In genomic region chr10:20724451-20724850, GRCm38 (mm10) we compare ENCODE assay signal across 8 mouse cellular contexts. TPM values are rescaled to one million over a fixed set of nuclear protein-coding genes. Genes with fewer than 3 reads are reported as not detected.
A peak's percentile ranks its signal among the peaks of the same experiment; 100 is the strongest.
DNase-seq lines count a peak whose midpoint lies in the region; ATAC-seq and TF ChIP-seq lines count a peak whose summit lies in the region.

No protein-coding gene starts in this region.

- H3K4me1 ChIP-seq in lung, adult 2 months (ENCODE audit: control insufficient read depth, insufficient read depth, low read length): peaks cover 9% of the 10 kb centered on the region; the same call in 1 of the 2 replicates
- peaks cover 21% of the 10 kb centered on the region for H3K4me1 ChIP-seq in forebrain, embryonic 11.5 days (replicated peaks; ENCODE audit: control insufficient read depth, insufficient read depth, low read length)
- H3K4me1 ChIP-seq in kidney, postnatal 0 days (replicated peaks; ENCODE audit: insufficient read depth, low read length): no peaks in the 10 kb centered on the region
- H3K4me1 ChIP-seq in neural tube, embryonic 14.5 days (ENCODE audit: control insufficient read depth, insufficient read depth, low read length): no peaks in the 10 kb centered on the region

- TF ChIP-seq CTCF in lung, adult 2 months (IDR thresholded peaks at IDR 0.05; ENCODE audit: insufficient read depth, low read length): no peak
- no peak for TF ChIP-seq CTCF in kidney, postnatal 0 days (IDR thresholded peaks at IDR 0.05; ENCODE audit: low read depth)

- intact Hi-C loops in gastrocnemius, postnatal 36 days (cut with DNase I): loop anchor here (5.0 kb wide), 1 partner anchor 52 kb away; no protein-coding TSS in a partner anchor

- no peak overlapping the region for H3K27ac ChIP-seq in forebrain, embryonic 11.5 days (ENCODE audit: low read depth, low read length)
- peak overlapping the region; percentile 75 for H3K27ac ChIP-seq in kidney, postnatal 0 days
- 0 out of 2 replicates have a peak overlapping the region, but pooled peaks have one; percentile 28 for H3K27ac ChIP-seq in neural tube, embryonic 14.5 days (ENCODE audit: low read depth, low read length)

- H3K4me2 ChIP-seq in forebrain, embryonic 11.5 days (ENCODE audit: low read depth, low read length, severe bottlenecking): peak overlapping the region; percentile 46; the same call in 1 of the 2 replicates
- peak overlapping the region; percentile 71 for H3K4me2 ChIP-seq in kidney, postnatal 0 days (ENCODE audit: low read length)
- peak overlapping the region; percentile 52 for H3K4me2 ChIP-seq in neural tube, embryonic 14.5 days (ENCODE audit: low read depth, low read length)

- H3K4me3 ChIP-seq in lung, adult 2 months (replicated peaks; ENCODE audit: extremely low read depth, low read depth, low read length): peak overlapping the region; percentile 54
- H3K4me3 ChIP-seq in forebrain, embryonic 11.5 days (ENCODE audit: low read depth, low read length): peak overlapping the region; percentile 14; the same call in 1 of the 2 replicates
- peak overlapping the region; percentile 40 for H3K4me3 ChIP-seq in kidney, postnatal 0 days (replicated peaks; ENCODE audit: low read depth, low read length)
- peak overlapping the region; percentile 21 for H3K4me3 ChIP-seq in neural tube, embryonic 14.5 days (ENCODE audit: low read depth, low read length)

- no peaks in the 10 kb centered on the region; the same call in 1 of the 2 replicates for H3K27me3 ChIP-seq in forebrain, embryonic 11.5 days (ENCODE audit: control insufficient read depth, insufficient read depth, low read length)
- H3K27me3 ChIP-seq in kidney, postnatal 0 days (ENCODE audit: insufficient read depth, low read length): no peaks in the 10 kb centered on the region
- H3K27me3 ChIP-seq in neural tube, embryonic 14.5 days (ENCODE audit: control insufficient read depth, insufficient read depth, low read length): no peaks in the 10 kb centered on the region

- no peaks in the 10 kb centered on the region for H3K36me3 ChIP-seq in forebrain, embryonic 11.5 days (ENCODE audit: control insufficient read depth, insufficient read depth, low read length)
- H3K36me3 ChIP-seq in kidney, postnatal 0 days (ENCODE audit: insufficient read depth, low read length): no peaks in the 10 kb centered on the region
- H3K36me3 ChIP-seq in neural tube, embryonic 14.5 days (ENCODE audit: control insufficient read depth, insufficient read depth, low read length): no peaks in the 10 kb centered on the region

- WGBS in lung, adult 2 months: 6% methylated on average over 10 of the region's 10 CpGs
- WGBS in forebrain, embryonic 11.5 days: 42% methylated on average over 10 of the region's 10 CpGs
- 10% methylated on average over 10 of the region's 10 CpGs for WGBS in kidney, postnatal 0 days
- 33% methylated on average over 10 of the region's 10 CpGs for WGBS in neural tube, embryonic 14.5 days

- no peak for DNase-seq in lung, adult 2 months
- no peak for DNase-seq in lung, postnatal 10 days
- no peak for DNase-seq in forebrain, embryonic 11.5 days (ENCODE audit: low spot score)
- peak; percentile 33 for DNase-seq in kidney, postnatal 0 days (ENCODE audit: low spot score)
- DNase-seq in spleen, adult 12 weeks (ENCODE audit: low spot score): no peak
- no peak for DNase-seq in gastrocnemius, postnatal 36 days

- TF ChIP-seq POLR2A in lung, adult 2 months (IDR thresholded peaks at IDR 0.05; ENCODE audit: borderline replicate concordance, extremely low read depth, low read depth, low read length): no peak

- H3K9me3 ChIP-seq in forebrain, embryonic 11.5 days (ENCODE audit: control insufficient read depth, low read length): no peaks in the 10 kb centered on the region
- no peaks in the 10 kb centered on the region for H3K9me3 ChIP-seq in kidney, postnatal 0 days (replicated peaks; ENCODE audit: low read length)
- no peaks in the 10 kb centered on the region for H3K9me3 ChIP-seq in neural tube, embryonic 14.5 days (ENCODE audit: control insufficient read depth, low read length)

- ATAC-seq in forebrain, embryonic 11.5 days (replicated peaks; ENCODE audit: low FRiP score): no peak
- ATAC-seq in kidney, postnatal 0 days (replicated peaks; ENCODE audit: low FRiP score, low read depth): no peak
- ATAC-seq in neural tube, embryonic 14.5 days (ENCODE audit: low read depth): no peak
- ATAC-seq in frontal cortex, adult (ENCODE audit: low TSS enrichment): no peak

- peak overlapping the region; percentile 39 for H3K9ac ChIP-seq in forebrain, embryonic 11.5 days (ENCODE audit: low read length)
- H3K9ac ChIP-seq in kidney, postnatal 0 days (ENCODE audit: low read depth, low read length): peak overlapping the region; percentile 46; the same call in 1 of the 2 replicates
- H3K9ac ChIP-seq in neural tube, embryonic 14.5 days (replicated peaks; ENCODE audit: low read depth, low read length): peak overlapping the region; percentile 25; the same call in 1 of the 2 replicates

RNA-seq across cellular contexts. Expression of gene Pde7b, which starts 0.4 kb away (rescaled TPM):
- 17.7 and 18.7 TPM in 2 replicates for polyA plus RNA-seq in lung, adult 2 months (2012; rRNA removed)
- polyA plus RNA-seq in forebrain, embryonic 11.5 days (2014; fragmentation: Nextera tagmentation; extraction: Ambion mirVana): 1.6 and 1.7 TPM in 2 replicates
- polyA plus RNA-seq in kidney, postnatal 0 days (2015; fragmentation: Nextera tagmentation; extraction: Ambion mirVana): 2.1 and 2.5 TPM in 2 replicates
- polyA plus RNA-seq in neural tube, embryonic 14.5 days (2014; fragmentation: Nextera tagmentation; extraction: Ambion mirVana): 2.7 and 3.2 TPM in 2 replicates
- 10 to 100 TPM; 32.3 to 39.7 TPM for total RNA-seq in gastrocnemius, postnatal 36 days (2021)
